Mouse (Mus musculus) hindbrain, postnatal 0 days (tissue): Measurements from ENCODE around the gene Akt1. TPM values are rescaled to one million over a fixed set of nuclear protein-coding genes. Genes with fewer than 3 reads are reported as not detected.

Source experiments
- ATAC-seq: fragments of 200-750 bp; cut with Nextera tagmentation; 2 replicates; pipeline ENCODE4 v1.8.0; 2017; ENCODE audit warnings: mild to moderate bottlenecking, moderate TSS enrichment, moderate library complexity
- DNase-seq: peaks from one replicate; pipeline ENCODE4 v3.0.0-alpha.2; 2015; ENCODE audit warnings: low spot score
- H3K27ac ChIP-seq: fragments of 300-500 bp; sonication (generic); 2 replicates; pipeline ENCODE4 v1.5.1; 2014; ENCODE audit warnings: mild to moderate bottlenecking
- H3K27me3 ChIP-seq: fragments of 300-500 bp; sonication (generic); 2 replicates; pipeline ENCODE4 v1.6.1; 2014; ENCODE audit warnings: low read length, mixed read lengths; ENCODE audit not compliant: insufficient read depth
- H3K36me3 ChIP-seq: fragments of 300-500 bp; sonication (generic); 2 replicates; pipeline ENCODE4 v1.6.1; 2014; ENCODE audit warnings: low read length, mixed read lengths; ENCODE audit not compliant: insufficient read depth
- H3K4me1 ChIP-seq: fragments of 300-500 bp; sonication (generic); 2 replicates; pipeline ENCODE4 v1.6.1; 2014; ENCODE audit warnings: antibody characterized with exemption, low read length, mixed read lengths; ENCODE audit not compliant: insufficient read depth
- H3K4me2 ChIP-seq: fragments of 300-500 bp; sonication (generic); 2 replicates; pipeline ENCODE4 v1.6.1; 2014; ENCODE audit warnings: low read depth, mild to moderate bottlenecking, low read length, moderate library complexity, mixed read lengths
- H3K4me3 ChIP-seq: fragments of 300-500 bp; sonication (generic); 2 replicates; pipeline ENCODE4 v1.5.1; 2014; ENCODE audit warnings: low read length
- H3K9ac ChIP-seq: fragments of 300-500 bp; sonication (generic); replicated peaks from 2 replicates; pipeline ENCODE4 v1.6.1; 2014; ENCODE audit warnings: mild to moderate bottlenecking, low read length, moderate library complexity, mixed read lengths
- H3K9me3 ChIP-seq: fragments of 300-500 bp; sonication (generic); 2 replicates; pipeline ENCODE4 v1.6.1; 2016; ENCODE audit warnings: low read length, mixed read lengths
- CTCF ChIP-seq: IDR thresholded peaks from 2 replicates; pipeline ENCODE4 v1.5.1; 2016; ENCODE audit warnings: antibody characterized with exemption, control low read depth, low read depth
- WGBS: fragments of 180-500 bp; shearing (Covaris S2); extraction: QIAGEN DNeasy Blood & Tissue Kit; methylation state at CpG from one replicate; pipeline ENCODE4 v1.1.7; 2014; 5-methylcytosine and 5-hydroxymethylcytosine counted together
- microRNA-seq, 2 experiments: library from miRNA; unstranded; fragments of <30 nt; microRNA quantifications; one replicate each; pipeline ENCODE4; 2016
- polyA plus RNA-seq: library from polyadenylated mRNA; unstranded; fragments of >200 nt; fragmentation: Nextera tagmentation; extraction: Ambion mirVana; gene quantifications from 2 replicates; pipeline ENCODE4 v1.2.1, GENCODE M21; 2015
- total RNA-seq: library from RNA; depleted of rRNA; stranded (reverse); fragments of >200 nt; gene quantifications from 2 replicates; pipeline ENCODE4 v1.2.3, GENCODE M21; 2014; rRNA removed

Akt1 gene
- total and polyA plus RNA-seq, 2 experiments from 2014 or later, result 97.4 to 179 TPM

DNA sequence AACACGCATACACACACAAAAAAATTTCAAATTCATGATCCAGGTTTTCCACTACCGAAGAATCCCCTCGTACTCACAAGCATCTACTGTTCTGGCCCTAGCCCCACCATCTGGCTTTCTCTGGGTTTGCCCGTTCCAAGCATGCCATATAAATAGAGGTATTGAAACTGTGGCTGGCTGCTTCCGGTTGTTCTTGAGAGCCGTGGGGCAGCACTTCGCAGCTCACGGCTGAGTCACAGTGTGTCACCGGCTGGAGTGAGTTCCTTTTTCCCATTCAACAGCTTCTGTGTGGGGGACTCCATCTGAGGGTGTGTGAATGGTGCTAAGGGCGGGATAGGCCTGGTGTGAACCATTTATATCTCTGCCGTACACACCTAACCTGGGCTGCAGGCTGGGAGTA lies 57.5 kb downstream of the Akt1 start:
- Histone ChIP-seq H3K9ac (no peak overlapping the region), H3K4me2 (no peak overlapping the region), H3K27me3 (no peaks in the 10 kb centered on the region), H3K27ac (no peak overlapping the region), H3K4me1 (peaks cover 10% of the 10 kb centered on the region), H3K4me3 (no peak overlapping the region), H3K9me3 (no peaks in the 10 kb centered on the region), H3K36me3 (no peaks in the 10 kb centered on the region)
- ATAC-seq (no peak), DNase-seq (peak; percentile 30)
- TF ChIP-seq CTCF, result no peak
- WGBS, result 80% methylated on average over 11 of the region's 11 CpGs

DNA sequence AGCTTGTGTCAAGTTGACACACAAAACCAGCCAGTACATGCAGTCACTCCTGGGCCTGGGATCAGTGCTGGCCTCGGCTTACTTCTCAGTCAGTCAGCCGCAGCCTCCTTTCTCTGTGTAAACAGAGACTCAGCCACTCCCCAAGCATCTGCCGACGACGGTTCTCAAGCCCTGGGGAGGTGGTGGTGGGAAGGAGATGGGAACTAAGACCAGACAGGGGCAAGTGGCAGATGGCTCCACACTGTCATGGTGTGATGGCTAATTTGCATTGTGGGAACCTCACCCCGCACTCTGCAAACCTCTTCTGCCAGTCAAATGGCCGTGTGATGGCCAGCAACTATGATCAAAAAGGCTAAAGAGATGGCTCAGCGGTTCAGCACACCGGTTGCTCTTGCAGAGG lies 58.0 kb downstream of the Akt1 start:
- no peak for ATAC-seq
- no peak overlapping the region for H3K4me3 ChIP-seq
- no peak overlapping the region for H3K9ac ChIP-seq
- H3K9me3 ChIP-seq, result no peaks in the 10 kb centered on the region
- no peaks in the 10 kb centered on the region for H3K27me3 ChIP-seq
- H3K27ac ChIP-seq, result no peak overlapping the region
- H3K4me1 ChIP-seq, result peaks cover 10% of the 10 kb centered on the region
- WGBS, result 49% methylated on average over 9 of the region's 9 CpGs
- H3K4me2 ChIP-seq, result no peak overlapping the region
- no peaks in the 10 kb centered on the region for H3K36me3 ChIP-seq
- TF ChIP-seq CTCF, result no peak
- no peak for DNase-seq

- ATAC-seq (no peak), DNase-seq (no peak)
- H3K27me3 ChIP-seq, result no peaks in the 10 kb centered on the region
- no peaks in the 10 kb centered on the region for H3K9me3 ChIP-seq
- H3K9ac ChIP-seq, result no peak overlapping the region
- 89% methylated on average over 10 of the region's 10 CpGs for WGBS
- TF ChIP-seq CTCF, result no peak
- no peak overlapping the region for H3K27ac ChIP-seq
- no peak overlapping the region for H3K4me2 ChIP-seq
- no peaks in the 10 kb centered on the region for H3K36me3 ChIP-seq
- H3K4me1 ChIP-seq, result no peaks in the 10 kb centered on the region
- no peak overlapping the region for H3K4me3 ChIP-seq
Observed at GRCm38 (mm10) chr12:112609031-112609430, 65.7 kb downstream of the Akt1 start.

- no peaks in the 10 kb centered on the region for H3K4me1 ChIP-seq
- H3K27me3 ChIP-seq, result no peaks in the 10 kb centered on the region
- H3K9ac ChIP-seq, result no peak overlapping the region
- no peak overlapping the region for H3K4me3 ChIP-seq
- DNase-seq (no peak), ATAC-seq (no peak)
- WGBS, result 68% methylated on average over 6 of the region's 6 CpGs
- TF ChIP-seq CTCF, result no peak
- no peak overlapping the region for H3K4me2 ChIP-seq
- H3K36me3 ChIP-seq, result no peaks in the 10 kb centered on the region
- H3K27ac ChIP-seq, result no peak overlapping the region
- H3K9me3 ChIP-seq, result no peaks in the 10 kb centered on the region
Observed at GRCm38 (mm10) chr12:112606998-112607397, 67.7 kb downstream of the Akt1 start.

DNA sequence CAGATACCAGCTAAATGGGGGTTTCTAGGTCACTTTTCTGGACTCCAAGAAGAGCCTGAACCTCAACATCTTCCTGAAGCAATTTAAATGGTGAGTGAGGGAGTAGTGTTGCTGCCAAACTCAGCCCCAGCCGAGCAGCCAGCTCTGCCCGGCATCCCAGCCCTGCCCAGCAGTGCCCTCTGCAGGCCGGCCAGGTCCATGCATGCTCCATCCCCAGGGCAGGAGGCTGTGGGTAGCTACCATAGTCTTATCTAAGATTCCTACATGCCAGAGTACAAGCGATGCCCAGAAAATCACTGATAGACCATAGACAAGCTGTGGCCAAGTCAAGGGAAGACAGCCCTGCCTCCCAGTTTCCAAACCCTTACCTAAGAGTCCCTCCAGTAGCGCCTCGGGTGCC lies 68.9 kb downstream of the Akt1 start:
- no peaks in the 10 kb centered on the region for H3K4me1 ChIP-seq
- H3K9ac ChIP-seq, result no peak overlapping the region
- H3K36me3 ChIP-seq, result no peaks in the 10 kb centered on the region
- DNase-seq (peak; percentile 76), ATAC-seq (peak; percentile 81)
- 49% methylated on average over 6 of the region's 6 CpGs for WGBS
- H3K4me3 ChIP-seq, result no peak overlapping the region
- no peaks in the 10 kb centered on the region for H3K9me3 ChIP-seq
- H3K27me3 ChIP-seq, result no peaks in the 10 kb centered on the region
- H3K27ac ChIP-seq, result no peak overlapping the region
- H3K4me2 ChIP-seq, result no peak overlapping the region
- TF ChIP-seq CTCF, result peak; percentile 93

- peak; percentile 57 for TF ChIP-seq CTCF
- WGBS, result 56% methylated on average over 20 of the region's 20 CpGs
- no peak overlapping the region for H3K4me3 ChIP-seq
- no peak overlapping the region for H3K9ac ChIP-seq
- H3K36me3 ChIP-seq, result no peaks in the 10 kb centered on the region
- ATAC-seq, result peak; percentile 68
- no peaks in the 10 kb centered on the region for H3K9me3 ChIP-seq
- DNase-seq, result peak; percentile 66
- H3K4me2 ChIP-seq, result no peak overlapping the region
- no peaks in the 10 kb centered on the region for H3K27me3 ChIP-seq
- H3K4me1 ChIP-seq, result no peaks in the 10 kb centered on the region
- no peak overlapping the region for H3K27ac ChIP-seq
Observed at GRCm38 (mm10) chr12:112604709-112605649, 69.7 kb downstream of the Akt1 start.

GRCm38 (mm10) chr12:112604022-112604421 lies 70.7 kb downstream of the Akt1 start:
- 83% methylated on average over 5 of the region's 5 CpGs for WGBS
- no peak for ATAC-seq
- Histone ChIP-seq H3K9ac (no peak overlapping the region), H3K27me3 (no peaks in the 10 kb centered on the region), H3K9me3 (no peaks in the 10 kb centered on the region), H3K4me3 (no peak overlapping the region), H3K4me2 (no peak overlapping the region), H3K36me3 (no peaks in the 10 kb centered on the region), H3K27ac (no peak overlapping the region), H3K4me1 (no peaks in the 10 kb centered on the region)
- no peak for TF ChIP-seq CTCF
- no peak for DNase-seq

Small RNA genes within 50 kb of the gene (microRNA-seq; reads per million reads assigned to microRNA genes)
- 0.18 to 0.72 reads per million in 2 experiments for gene Mir6939

Other genes starting within 250 kb of the Akt1 start
- not detected in 2 replicates for gene A530016L24Rik, start 185.4 kb downstream of the Akt1 start, total RNA-seq
- 0.11 TPM in 1 of 2 replicates, not detected in the other for gene A530016L24Rik, start 185.4 kb downstream of the Akt1 start, polyA plus RNA-seq
- 134 and 141 TPM in 2 replicates for gene Tmem179, start 158.1 kb downstream of the Akt1 start, total RNA-seq
- gene Tmem179, start 158.1 kb downstream of the Akt1 start, polyA plus RNA-seq, result 94.1 and 96.2 TPM in 2 replicates
- gene Inf2, start 86.1 kb downstream of the Akt1 start, total RNA-seq, result 5.9 and 6.3 TPM in 2 replicates
- 0.96 and 1.4 TPM in 2 replicates for gene Inf2, start 86.1 kb downstream of the Akt1 start, polyA plus RNA-seq
- 2.6 and 7.5 TPM in 2 replicates for gene Adssl1, start 54.8 kb downstream of the Akt1 start, total RNA-seq
- gene Adssl1, start 54.8 kb downstream of the Akt1 start, polyA plus RNA-seq, result 8.4 and 9.2 TPM in 2 replicates
- gene Siva1, start 30.2 kb downstream of the Akt1 start, total RNA-seq, result 24.1 and 34.8 TPM in 2 replicates
- gene Siva1, start 30.2 kb downstream of the Akt1 start, polyA plus RNA-seq, result 59.3 and 62.2 TPM in 2 replicates
- gene Zbtb42, start 3.9 kb upstream of the Akt1 start, total RNA-seq, result 3.3 and 12.1 TPM in 2 replicates
- 2.2 and 3.7 TPM in 2 replicates for gene Zbtb42, start 3.9 kb upstream of the Akt1 start, polyA plus RNA-seq
- 118 and 123 TPM in 2 replicates for gene Cep170b, start 45.6 kb upstream of the Akt1 start, total RNA-seq
- 34.0 and 39.0 TPM in 2 replicates for gene Cep170b, start 45.6 kb upstream of the Akt1 start, polyA plus RNA-seq
- 10.5 and 14.5 TPM in 2 replicates for gene Pld4, start 85.8 kb upstream of the Akt1 start, total RNA-seq
- 9.4 and 10.8 TPM in 2 replicates for gene Pld4, start 85.8 kb upstream of the Akt1 start, polyA plus RNA-seq
- gene Ahnak2, start 127.8 kb upstream of the Akt1 start, total RNA-seq, result 7.7 and 12.1 TPM in 2 replicates
- 3.3 and 3.6 TPM in 2 replicates for gene Ahnak2, start 127.8 kb upstream of the Akt1 start, polyA plus RNA-seq
- 16.7 and 16.9 TPM in 2 replicates for gene Clba1, start 134.1 kb upstream of the Akt1 start, total RNA-seq
- 20.3 and 21.0 TPM in 2 replicates for gene Clba1, start 134.1 kb upstream of the Akt1 start, polyA plus RNA-seq
- gene Cdca4, start 154.5 kb upstream of the Akt1 start, total RNA-seq, result 27.9 and 28.6 TPM in 2 replicates
- gene Cdca4, start 154.5 kb upstream of the Akt1 start, polyA plus RNA-seq, result 23.6 and 25.2 TPM in 2 replicates
- gene Gpr132, start 193.3 kb upstream of the Akt1 start, total RNA-seq, result 0.10 TPM in 1 of 2 replicates, not detected in the other
- gene Gpr132, start 193.3 kb upstream of the Akt1 start, polyA plus RNA-seq, result 0.05 TPM in 1 of 2 replicates, not detected in the other